Mouse (Mus musculus): ENCODE results near the gene Tnpo2. TPM values are rescaled to one million over a fixed set of nuclear protein-coding genes. Genes with fewer than 3 reads are reported as not detected.

Tnpo2 gene
- total RNA-seq (2014; rRNA removed) (174 and 183 TPM in 2 replicates), polyA plus RNA-seq (2015; fragmentation: Nextera tagmentation; extraction: Ambion mirVana) (48.1 and 49.1 TPM in 2 replicates)

GRCm38 (mm10) chr8:85036718-85037365, at the start of gene Tnpo2:
Gene Tnpo2 (plus strand): TSS chr8:85036915.
- no peaks in the 10 kb centered on the region for H3K27me3 ChIP-seq (ENCODE audit: insufficient read depth, low read length)
- no peak for TF ChIP-seq CTCF (IDR thresholded peaks at IDR 0.05; ENCODE audit: low read depth)
- peak within 1 kb of the TSS; percentile 98 for H3K27ac ChIP-seq
- H3K4me2 ChIP-seq (ENCODE audit: low read depth, low read length): peak within 1 kb of the TSS; percentile 82
- peak within 1 kb of the TSS; percentile 91 for H3K9ac ChIP-seq (replicated peaks; ENCODE audit: low read length)
- H3K4me1 ChIP-seq (ENCODE audit: insufficient read depth, low read length): peaks cover 8% of the 10 kb centered on the region; the same call in 1 of the 2 replicates
- ATAC-seq (peak; percentile 94), DNase-seq (ENCODE audit: low spot score) (peak; percentile 98)
- H3K4me3 ChIP-seq (ENCODE audit: low read length): peak within 1 kb of the TSS; percentile 83
- WGBS: under 1% methylated on average over 58 of the region's 59 CpGs
- H3K9me3 ChIP-seq (ENCODE audit: low read length): no peaks in the 10 kb centered on the region
- peaks cover 23% of the 10 kb centered on the region for H3K36me3 ChIP-seq (ENCODE audit: insufficient read depth, low read length)

- DNase-seq (ENCODE audit: low spot score): no peak
- TF ChIP-seq CTCF (IDR thresholded peaks at IDR 0.05; ENCODE audit: low read depth): no peak
- no peak overlapping the region for H3K27ac ChIP-seq
- H3K4me3 ChIP-seq (ENCODE audit: low read length): no peak overlapping the region
- H3K36me3 ChIP-seq (ENCODE audit: insufficient read depth, low read length): no peaks in the 10 kb centered on the region
- H3K27me3 ChIP-seq (ENCODE audit: insufficient read depth, low read length): no peaks in the 10 kb centered on the region
- ATAC-seq: no peak
- H3K9ac ChIP-seq (replicated peaks; ENCODE audit: low read length): no peak overlapping the region
- H3K4me2 ChIP-seq (ENCODE audit: low read depth, low read length): no peak overlapping the region
- WGBS: 82% methylated on average over 5 of the region's 5 CpGs
- H3K4me1 ChIP-seq (ENCODE audit: insufficient read depth, low read length): peaks cover 16% of the 10 kb centered on the region
- no peaks in the 10 kb centered on the region for H3K9me3 ChIP-seq (ENCODE audit: low read length)
Observed at GRCm38 (mm10) chr8:84987388-84987787, 49.3 kb upstream of the Tnpo2 start.

GRCm38 (mm10) chr8:84987903-84988302, 48.8 kb upstream of the Tnpo2 start:
- no peaks in the 10 kb centered on the region for H3K9me3 ChIP-seq (ENCODE audit: low read length)
- no peaks in the 10 kb centered on the region for H3K27me3 ChIP-seq (ENCODE audit: insufficient read depth, low read length)
- H3K4me3 ChIP-seq (ENCODE audit: low read length): no peak overlapping the region
- WGBS: 71% methylated on average over 2 of the region's 2 CpGs
- TF ChIP-seq CTCF (IDR thresholded peaks at IDR 0.05; ENCODE audit: low read depth): no peak
- no peak overlapping the region for H3K27ac ChIP-seq
- ATAC-seq: no peak
- H3K36me3 ChIP-seq (ENCODE audit: insufficient read depth, low read length): no peaks in the 10 kb centered on the region
- no peak overlapping the region for H3K9ac ChIP-seq (replicated peaks; ENCODE audit: low read length)
- DNase-seq (ENCODE audit: low spot score): no peak
- H3K4me1 ChIP-seq (ENCODE audit: insufficient read depth, low read length): peaks cover 16% of the 10 kb centered on the region
- H3K4me2 ChIP-seq (ENCODE audit: low read depth, low read length): no peak overlapping the region

- no peaks in the 10 kb centered on the region for H3K9me3 ChIP-seq (ENCODE audit: low read length)
- H3K27ac ChIP-seq: no peak overlapping the region
- H3K9ac ChIP-seq (replicated peaks; ENCODE audit: low read length): no peak overlapping the region; the same call in 1 of the 2 replicates
- H3K4me2 ChIP-seq (ENCODE audit: low read depth, low read length): peak overlapping the region; percentile 84
- TF ChIP-seq CTCF (IDR thresholded peaks at IDR 0.05; ENCODE audit: low read depth): no peak
- peak overlapping the region; percentile 61; the same call in 1 of the 2 replicates for H3K4me3 ChIP-seq (ENCODE audit: low read length)
- no peak for ATAC-seq
- no peak for DNase-seq (ENCODE audit: low spot score)
- no peaks in the 10 kb centered on the region for H3K36me3 ChIP-seq (ENCODE audit: insufficient read depth, low read length)
- no peaks in the 10 kb centered on the region for H3K27me3 ChIP-seq (ENCODE audit: insufficient read depth, low read length)
- WGBS: 16% methylated on average over 15 of the region's 15 CpGs
- peaks cover 16% of the 10 kb centered on the region for H3K4me1 ChIP-seq (ENCODE audit: insufficient read depth, low read length)
Observed at GRCm38 (mm10) chr8:84989311-84989731, 47.4 kb upstream of the Tnpo2 start.

GRCm38 (mm10) chr8:84989810-84990209, 46.9 kb upstream of the Tnpo2 start:
- peak; percentile 93 for DNase-seq (ENCODE audit: low spot score)
- Histone ChIP-seq H3K27ac (peak overlapping the region; percentile 76), H3K4me3 (ENCODE audit: low read length) (peak overlapping the region; percentile 61), H3K4me2 (ENCODE audit: low read depth, low read length) (peak overlapping the region; percentile 84), H3K9me3 (ENCODE audit: low read length) (no peaks in the 10 kb centered on the region), H3K4me1 (ENCODE audit: insufficient read depth, low read length) (peaks cover 15% of the 10 kb centered on the region), H3K36me3 (ENCODE audit: insufficient read depth, low read length) (no peaks in the 10 kb centered on the region), H3K9ac (replicated peaks; ENCODE audit: low read length) (peak overlapping the region; percentile 78), H3K27me3 (ENCODE audit: insufficient read depth, low read length) (no peaks in the 10 kb centered on the region)
- peak; percentile 86 for TF ChIP-seq CTCF (IDR thresholded peaks at IDR 0.05; ENCODE audit: low read depth)
- ATAC-seq: peak; percentile 31
- under 1% methylated on average over 15 of the region's 15 CpGs for WGBS

- whole genome bisulfite sequencing: under 1% methylated on average over 28 of the region's 28 CpGs
- H3K4me2 ChIP-seq (ENCODE audit: low read depth, low read length): peak within 1 kb of the TSS; percentile 84
Observed at GRCm38 (mm10) chr8:84990349-84990748, 46.4 kb upstream of the Tnpo2 start, which contains the start of gene Hook2. Gene Hook2 (plus strand): TSS chr8:84990603.

GRCm38 (mm10) chr8:84990836-84991235, 45.9 kb upstream of the Tnpo2 start:
- no peak for TF ChIP-seq CTCF (IDR thresholded peaks at IDR 0.05; ENCODE audit: low read depth)

More at GRCm38 (mm10) chr8:84990349-84990748, 46.4 kb upstream of the Tnpo2 start, which contains the start of gene Hook2:
- Histone ChIP-seq H3K27me3 (ENCODE audit: insufficient read depth, low read length) (no peaks in the 10 kb centered on the region), H3K9ac (replicated peaks; ENCODE audit: low read length) (peak within 1 kb of the TSS; percentile 78), H3K4me3 (ENCODE audit: low read length) (peak within 1 kb of the TSS; percentile 61), H3K36me3 (ENCODE audit: insufficient read depth, low read length) (no peaks in the 10 kb centered on the region), H3K4me1 (ENCODE audit: insufficient read depth, low read length) (peaks cover 10% of the 10 kb centered on the region), H3K9me3 (ENCODE audit: low read length) (no peaks in the 10 kb centered on the region), H3K27ac (peak within 1 kb of the TSS; percentile 76)
- peak; percentile 99 for DNase-seq (ENCODE audit: low spot score)
- ATAC-seq: peak; percentile 94
- TF ChIP-seq CTCF (IDR thresholded peaks at IDR 0.05; ENCODE audit: low read depth): peak; percentile 96

More at GRCm38 (mm10) chr8:84990836-84991235, 45.9 kb upstream of the Tnpo2 start:
- peak; percentile 59 for ATAC-seq
- Histone ChIP-seq H3K9ac (replicated peaks; ENCODE audit: low read length) (peak overlapping the region; percentile 78), H3K4me2 (ENCODE audit: low read depth, low read length) (peak overlapping the region; percentile 84), H3K36me3 (ENCODE audit: insufficient read depth, low read length) (no peaks in the 10 kb centered on the region), H3K9me3 (ENCODE audit: low read length) (no peaks in the 10 kb centered on the region), H3K27ac (peak overlapping the region; percentile 76), H3K27me3 (ENCODE audit: insufficient read depth, low read length) (no peaks in the 10 kb centered on the region), H3K4me3 (ENCODE audit: low read length) (peak overlapping the region; percentile 61), H3K4me1 (ENCODE audit: insufficient read depth, low read length) (0 out of 2 replicates have a peak, but pooled peaks cover 6% of the 10 kb centered on the region)
- WGBS: 2% methylated on average over 15 of the region's 15 CpGs
- peak; percentile 74 for DNase-seq (ENCODE audit: low spot score)
